Mouse (Mus musculus) ES-CJ7 (cell line): ENCODE measurements around the gene Clec4a1.

Source experiments
- DNase-seq: peaks from one replicate; pipeline ENCODE4 v3.0.0; 2011; ENCODE audit warnings: low read depth, low spot score

Clec4a1 gene

GRCm38 (mm10) chr6:122921451-122921850 lies at the start of gene Clec4a1:
Clec4a1 (plus strand) TSS chr6:122921848.
- DNase-seq, result no peak

- no peak for DNase-seq
Observed at GRCm38 (mm10) chr6:122872800-122873199, 48.8 kb upstream of the Clec4a1 start.

GRCm38 (mm10) chr6:122873871-122874719 lies 47.6 kb upstream of the Clec4a1 start, which contains the start of gene Necap1:
Necap1 (plus strand) TSS chr6:122874474.
- peak; percentile 98 for DNase-seq

- peak; percentile 55 for DNase-seq
Observed at GRCm38 (mm10) chr6:122874720-122875389, 46.8 kb upstream of the Clec4a1 start.

GRCm38 (mm10) chr6:122879141-122879735 lies 42.4 kb upstream of the Clec4a1 start:
- DNase-seq, result no peak

GRCm38 (mm10) chr6:122879781-122880505 lies 41.7 kb upstream of the Clec4a1 start:
- DNase-seq, result no peak

GRCm38 (mm10) chr6:122881287-122881686 lies 40.4 kb upstream of the Clec4a1 start:
- DNase-seq, result no peak

DNA sequence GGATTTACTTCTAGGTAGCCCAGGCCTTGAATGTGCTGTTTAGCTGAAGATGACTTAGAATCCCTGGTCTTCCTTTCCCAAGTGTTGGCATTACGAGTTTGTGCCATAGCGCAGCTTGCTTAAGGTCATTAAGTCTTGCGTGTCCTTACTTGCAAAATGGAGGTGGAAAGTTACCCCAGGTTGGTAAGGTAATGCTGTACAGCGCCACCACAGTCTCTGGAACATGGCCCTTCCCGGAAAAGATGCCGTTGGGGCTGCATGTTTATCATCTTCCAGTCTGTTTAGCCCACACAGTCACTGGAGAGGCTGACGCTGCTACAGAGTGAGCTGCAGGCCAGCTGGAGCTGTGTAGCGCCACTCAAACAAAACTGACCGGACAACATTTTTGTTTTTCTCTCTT lies 38.0 kb upstream of the Clec4a1 start:
- no peak for DNase-seq

DNA sequence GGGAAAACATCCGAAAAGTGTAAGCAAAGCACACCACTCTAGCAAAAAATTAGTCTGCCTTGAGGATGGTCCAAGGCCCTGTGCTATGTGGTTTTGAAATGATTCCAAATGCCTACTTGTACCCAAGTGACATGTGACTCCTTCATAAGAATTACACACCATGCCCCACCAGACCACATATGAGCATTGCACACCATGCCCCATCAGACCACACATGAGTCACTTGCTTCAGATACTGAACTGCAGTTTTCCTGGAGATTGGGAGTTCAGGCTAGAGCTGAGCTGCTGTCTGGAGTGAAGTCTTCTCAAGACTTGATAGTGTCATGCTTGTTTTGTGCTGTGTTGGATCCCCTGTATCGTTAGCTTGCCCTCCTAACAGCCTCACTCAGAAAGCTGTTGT lies 32.0 kb upstream of the Clec4a1 start:
- DNase-seq, result no peak

DNA sequence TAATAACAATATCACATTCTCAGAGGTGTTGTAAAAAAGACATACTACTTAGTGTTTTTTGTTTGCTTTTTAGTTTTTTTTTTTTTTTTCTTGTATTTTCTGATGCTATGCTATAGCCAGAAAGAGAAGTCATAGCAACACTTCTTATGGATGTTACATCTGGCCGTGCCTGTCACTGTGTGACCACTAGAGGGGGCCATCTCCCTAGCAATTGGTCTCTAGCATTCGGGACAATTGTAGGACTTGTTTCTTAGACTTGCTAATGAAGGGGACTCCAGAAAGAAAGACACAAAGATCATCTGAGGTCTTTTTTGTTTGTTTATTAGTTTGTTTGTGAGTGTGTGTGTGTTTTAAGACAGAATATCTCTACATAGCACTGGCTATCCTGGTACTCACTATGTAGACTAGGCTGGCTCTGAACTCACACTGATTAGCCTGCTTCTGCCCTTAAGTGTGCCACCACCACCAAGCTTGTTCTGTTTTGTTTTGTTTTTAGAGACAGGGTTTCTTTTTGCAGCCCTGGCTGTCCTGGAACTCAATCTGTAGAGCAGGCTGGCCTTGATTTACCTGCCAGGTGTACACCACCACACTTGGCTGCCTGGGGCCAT lies 29.1 kb upstream of the Clec4a1 start:
- DNase-seq, result peak; percentile 86

- DNase-seq, result no peak
Observed at GRCm38 (mm10) chr6:122919922-122920321, 1.7 kb upstream of the Clec4a1 start.

DNA sequence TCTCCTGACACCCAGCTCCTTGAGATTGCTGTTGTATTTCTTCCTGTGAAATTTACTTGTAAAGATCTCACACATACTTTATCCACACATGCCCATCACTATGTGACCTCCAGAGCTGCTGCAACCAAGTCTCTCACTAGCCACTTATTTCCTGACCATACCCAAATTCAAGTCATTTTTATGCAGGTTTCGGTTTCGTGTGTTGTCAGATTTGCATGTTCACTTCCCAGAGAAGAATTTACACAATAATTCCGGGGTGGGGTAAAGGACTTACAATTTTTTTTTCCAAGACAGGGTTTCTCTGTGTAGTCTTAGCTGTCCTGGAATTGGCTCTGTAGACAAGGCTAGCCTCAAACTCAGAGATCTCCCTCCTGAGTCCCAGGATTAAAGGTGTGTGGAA lies 13.2 kb downstream of the Clec4a1 start:
- DNase-seq, result no peak

DNA sequence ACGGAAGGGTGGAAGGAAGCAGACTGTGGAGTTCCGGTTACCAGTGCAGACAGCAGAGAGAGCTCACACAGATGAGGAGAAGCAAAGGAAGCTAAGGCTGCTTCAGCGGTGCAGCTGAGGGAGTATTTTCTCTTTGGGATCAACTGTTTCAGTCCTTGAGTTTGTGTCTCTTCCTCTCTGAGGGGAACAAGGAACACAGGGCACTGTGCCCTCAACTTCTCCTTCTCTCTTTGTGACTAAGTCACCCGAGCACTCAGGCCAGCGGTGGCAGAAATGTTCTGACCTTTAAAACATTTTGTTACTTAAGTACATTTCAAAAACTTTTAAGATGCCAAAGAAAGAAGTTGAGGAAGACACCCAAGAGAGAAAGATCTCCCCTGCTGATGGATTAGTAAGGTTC lies 18.0 kb downstream of the Clec4a1 start:
- DNase-seq, result no peak

DNA sequence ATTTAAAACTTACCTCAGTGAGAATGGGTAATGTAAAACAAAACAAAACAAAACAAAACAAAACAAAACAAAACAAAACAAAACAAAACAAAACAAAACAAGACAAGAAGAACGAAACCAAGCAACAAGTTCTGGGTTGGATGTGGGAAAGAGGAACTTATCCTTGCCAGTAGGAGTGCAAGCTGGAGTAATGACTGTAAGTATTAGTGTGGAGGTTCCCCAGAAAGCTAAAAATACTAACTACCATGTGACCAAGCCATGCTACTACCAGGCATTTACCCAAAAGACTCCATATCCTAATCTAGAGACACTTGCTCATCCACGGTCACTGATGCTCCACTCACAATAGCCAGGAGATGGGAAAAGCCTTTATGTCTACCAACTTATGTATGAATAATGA lies 25.1 kb downstream of the Clec4a1 start:
- no peak for DNase-seq

DNA sequence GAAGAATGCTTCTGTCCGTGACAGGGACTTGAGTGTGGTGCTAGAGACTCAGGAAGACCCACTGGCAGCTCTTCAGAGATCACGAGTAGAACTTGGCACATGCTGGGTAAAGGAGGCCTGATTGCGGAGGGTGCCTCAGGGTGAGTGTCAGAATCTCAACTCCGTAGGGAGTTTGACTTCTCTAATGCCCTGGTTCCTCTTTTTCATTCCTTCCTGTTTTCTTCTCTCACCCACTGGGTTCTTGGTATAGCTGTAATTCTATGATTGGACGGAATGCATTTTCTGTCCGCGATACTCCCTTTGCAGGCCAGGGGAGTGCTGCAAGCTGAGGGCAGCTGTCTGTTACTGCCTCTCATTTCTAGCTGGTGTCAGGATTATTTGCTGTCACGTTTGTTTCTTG lies 30.8 kb downstream of the Clec4a1 start, which contains the start of gene Clec4a3:
Gene Clec4a3 (plus strand): TSS at position 115 of the 400 bp plus-strand sequence.
- no peak for DNase-seq

DNA sequence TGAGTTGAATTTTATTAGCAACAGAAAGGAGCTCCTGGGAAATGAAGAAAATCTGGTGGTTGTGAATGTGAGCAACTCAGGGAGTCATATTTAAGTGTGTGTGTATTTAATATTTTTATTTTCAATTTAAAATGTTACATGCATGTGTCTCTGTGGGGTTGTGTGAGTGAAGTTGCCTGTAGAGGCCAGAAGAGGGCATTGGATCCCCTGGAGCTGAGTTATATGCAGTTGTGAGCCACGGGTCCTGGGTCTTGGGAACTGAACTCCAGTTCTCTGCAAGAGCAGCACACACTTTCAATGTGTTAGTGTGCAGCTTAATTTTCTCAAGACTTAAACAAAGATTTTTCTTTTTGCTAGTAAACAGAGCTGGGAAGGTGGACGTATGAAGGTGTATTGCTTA lies 42.9 kb downstream of the Clec4a1 start:
- DNase-seq, result no peak

- DNase-seq, result no peak
Observed at GRCm38 (mm10) chr6:122969048-122969447, 47.4 kb downstream of the Clec4a1 start.
